ENCODE assay signal across 26 mouse cellular contexts in the genomic region with DNA sequence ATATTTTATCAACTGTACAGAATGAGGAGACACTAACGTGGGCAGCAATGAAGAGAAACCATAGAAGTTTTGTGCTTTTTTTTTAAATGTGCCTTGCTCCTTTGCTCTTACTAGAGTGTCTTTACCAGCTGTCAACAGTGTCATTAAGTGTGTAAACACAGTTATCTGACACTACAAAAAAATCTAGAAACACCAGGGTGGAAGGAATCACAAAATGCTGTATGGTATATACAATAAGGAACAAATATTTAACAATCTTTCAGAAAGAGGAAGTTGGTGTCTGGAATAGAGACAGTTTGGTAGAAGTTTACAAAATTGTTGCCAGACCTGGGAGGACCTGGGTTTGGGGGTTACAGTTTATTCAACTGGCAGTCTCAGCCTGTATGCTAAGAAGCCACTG. TPM values are rescaled to one million over a fixed set of nuclear protein-coding genes. Genes with fewer than 3 reads are reported as not detected.
DNase-seq lines count a peak whose midpoint lies in the region; ATAC-seq and TF ChIP-seq lines count a peak whose summit lies in the region.
"Had no signal": no experiment of that assay in that cellular context is flagged by ENCODE, and none has a peak within 500 bp of the region (broad histone marks: within the 10 kb centered on the region; RNA-seq: fewer than 3 reads in every experiment).

No protein-coding gene starts in this region.

- 89% methylated on average over 1 of the region's 1 CpGs for WGBS in hindbrain, embryonic 12.5 days

- peak; percentile 55 to 75 for TF ChIP-seq EP300 in MEL (IDR thresholded peaks at IDR 0.05; ENCODE audit: low read depth in 1 of 2, low read length in 2 of 2)

- peak; percentile 26; the same call in 1 of the 2 replicates for ATAC-seq in common myeloid progenitor, adult 5-6 weeks (replicated peaks; ENCODE audit: low read depth, poor library complexity, severe bottlenecking)
- ATAC-seq in hematopoietic stem cell, adult 5-6 weeks (replicated peaks in 1 of 2; ENCODE audit: insufficient read depth in 1 of 2, low FRiP score in 2 of 2, low TSS enrichment in 1 of 2, low read depth in 1 of 2, poor library complexity in 2 of 2, severe bottlenecking in 2 of 2), result 0 out of 4 replicates have a peak, but pooled peaks have one; percentile 24 to 27
- no peak for ATAC-seq in hindbrain, embryonic 12.5 days (ENCODE audit: low FRiP score)
- ATAC-seq in megakaryocyte, adult 5-6 weeks (ENCODE audit: poor library complexity, severe bottlenecking), result no peak
- ATAC-seq: activated CD4-positive, CD25-positive, alpha-beta regulatory T cell, adult 4 months; forebrain, embryonic 14.5 days; forebrain, embryonic 16.5 days; Patski had no signal

- DNase-seq in A20 (ENCODE audit: low read depth, low spot score) (peak; percentile 24), MEL (ENCODE audit: low read depth, low spot score) (peak; percentile 91)
- DNase-seq in urinary bladder, postnatal 36 days (ENCODE audit: low spot score in 2 of 2), result no peak
- no peak for DNase-seq in ovary, postnatal 14 days (ENCODE audit: low spot score)
- DNase-seq: adrenal gland, adult 8-10 months; adrenal gland, postnatal 14 days; adrenal gland, postnatal 36 days; cerebellum, adult 11-12 months; cerebellum, adult 2 months; cerebellum, adult 9-10 months; cerebellum, postnatal 10 days; cerebellum, postnatal 25 days; embryo, embryonic 11 days had no signal

- peak overlapping the region in 1 of 2 experiments; percentile 10; a peak in 1 of 4 replicates for H3K4me3 ChIP-seq in MEL (ENCODE audit: control insufficient read depth in 1 of 2, insufficient read depth in 1 of 2, low read depth in 2 of 2, low read length in 2 of 2)
- no peak overlapping the region for H3K4me3 ChIP-seq in hindbrain, embryonic 12.5 days
- H3K4me3 ChIP-seq: embryonic facial prominence, embryonic 13.5 days; embryonic facial prominence, embryonic 15.5 days; erythroblast, embryonic 14.5 days; forebrain, embryonic 10.5 days; forebrain, embryonic 12.5 days had no signal

- TF ChIP-seq RAD21 in MEL (IDR thresholded peaks at IDR 0.05; ENCODE audit: low read depth, low read length), result no peak

- H3K27me3 ChIP-seq in MEL (ENCODE audit: control insufficient read depth in 1 of 2, insufficient read depth in 2 of 2, low read length in 2 of 2), result no peaks in the 10 kb centered on the region
- no peaks in the 10 kb centered on the region for H3K27me3 ChIP-seq in hindbrain, embryonic 12.5 days
- H3K27me3 ChIP-seq: embryonic facial prominence, embryonic 13.5 days; embryonic facial prominence, embryonic 15.5 days; forebrain, embryonic 12.5 days; Patski had no signal

- H3K27ac ChIP-seq in MEL (ENCODE audit: control insufficient read depth, low read depth, low read length), result peak overlapping the region; percentile 26
- no peak overlapping the region for H3K27ac ChIP-seq in hindbrain, embryonic 12.5 days
- H3K27ac ChIP-seq: embryonic facial prominence, embryonic 13.5 days; embryonic facial prominence, embryonic 15.5 days; forebrain, embryonic 10.5 days; forebrain, embryonic 12.5 days had no signal

- no peak for TF ChIP-seq CTCF in MEL (IDR thresholded peaks at IDR 0.05 in 2 of 3, conservative IDR thresholded peaks at IDR 0.05 in 1 of 3; ENCODE audit: control insufficient read depth in 1 of 3, insufficient read depth in 1 of 3, low read depth in 2 of 3, low read length in 3 of 3, poor library complexity in 1 of 3, severe bottlenecking in 1 of 3)

- no peak for TF ChIP-seq POLR2A in MEL (IDR thresholded peaks at IDR 0.05; ENCODE audit: control insufficient read depth in 1 of 2, insufficient read depth in 1 of 2, low read depth in 1 of 2, low read length in 2 of 2, poor library complexity in 1 of 2)

- H3K36me3 ChIP-seq in MEL (ENCODE audit: control insufficient read depth in 1 of 2, insufficient read depth in 2 of 2, low read length in 2 of 2), result peaks cover 10 to 39% of the 10 kb centered on the region in 2 experiments; a peak in 3 of 4 replicates
- H3K36me3 ChIP-seq in hindbrain, embryonic 12.5 days, result 0 out of 2 replicates have a peak, but pooled peaks cover 2% of the 10 kb centered on the region
- H3K36me3 ChIP-seq: embryonic facial prominence, embryonic 15.5 days had no signal

- no peak overlapping the region for H3K4me2 ChIP-seq in hindbrain, embryonic 12.5 days (replicated peaks)
- H3K4me2 ChIP-seq: embryonic facial prominence, embryonic 13.5 days; embryonic facial prominence, embryonic 15.5 days; forebrain, embryonic 12.5 days had no signal

- H3K9me3 ChIP-seq in MEL (replicated peaks; ENCODE audit: insufficient read depth, low read length), result no peaks in the 10 kb centered on the region
- peaks cover 5% of the 10 kb centered on the region; the same call in 1 of the 2 replicates for H3K9me3 ChIP-seq in hindbrain, embryonic 12.5 days (replicated peaks)
- H3K9me3 ChIP-seq: embryonic facial prominence, embryonic 13.5 days; embryonic facial prominence, embryonic 15.5 days; forebrain, embryonic 12.5 days had no signal

- no peak overlapping the region for H3K9ac ChIP-seq in MEL (ENCODE audit: control insufficient read depth, low read depth, low read length, poor library complexity, severe bottlenecking)
- H3K9ac ChIP-seq in hindbrain, embryonic 12.5 days, result no peak overlapping the region
- H3K9ac ChIP-seq: embryonic facial prominence, embryonic 13.5 days; embryonic facial prominence, embryonic 15.5 days; forebrain, embryonic 12.5 days had no signal

- H3K4me1 ChIP-seq in MEL (ENCODE audit: control insufficient read depth in 1 of 2, insufficient read depth in 2 of 2, low read length in 2 of 2), result peaks cover 29 to 30% of the 10 kb centered on the region in 2 experiments
- H3K4me1 ChIP-seq in hindbrain, embryonic 12.5 days, result no peaks in the 10 kb centered on the region
- H3K4me1 ChIP-seq: embryonic facial prominence, embryonic 13.5 days; forebrain, embryonic 12.5 days had no signal

- peaks cover 17% of the 10 kb centered on the region for H3K79me2 ChIP-seq in MEL (ENCODE audit: control insufficient read depth, insufficient read depth, low read length, poor library complexity)

TF ChIP-seq in MEL, 35 proteins besides CTCF, POLR2A, EP300 and RAD21 (continues in another document):
- no peak for TF ChIP-seq MAZ (IDR thresholded peaks at IDR 0.05; ENCODE audit: low read depth, low read length)
- peak; percentile 81 for TF ChIP-seq RCOR1 (IDR thresholded peaks at IDR 0.05; ENCODE audit: low read depth, low read length)
- TF ChIP-seq MAFK (IDR thresholded peaks at IDR 0.05; ENCODE audit: borderline replicate concordance, low read depth, low read length), result no peak
- no peak for TF ChIP-seq E2F4 (IDR thresholded peaks at IDR 0.05; ENCODE audit: borderline replicate concordance, low read depth, low read length)
- TF ChIP-seq MXI1 (IDR thresholded peaks at IDR 0.05; ENCODE audit: low read depth, low read length), result peak; percentile 65
- TF ChIP-seq ZKSCAN1 (IDR thresholded peaks at IDR 0.05; ENCODE audit: low read depth, low read length), result no peak
- TF ChIP-seq UBTF (IDR thresholded peaks at IDR 0.05; ENCODE audit: borderline replicate concordance, insufficient read depth, low read depth, low read length), result no peak
- TF ChIP-seq SIN3A (IDR thresholded peaks at IDR 0.05; ENCODE audit: low read length), result peak; percentile 90
- no peak for TF ChIP-seq HCFC1 (IDR thresholded peaks at IDR 0.05; ENCODE audit: low read depth, low read length)
- TF ChIP-seq TCF12 (IDR thresholded peaks at IDR 0.05; ENCODE audit: low read depth, low read length), result no peak
- no peak for TF ChIP-seq TBP (IDR thresholded peaks at IDR 0.05; ENCODE audit: low read depth, low read length)
- TF ChIP-seq JUND (IDR thresholded peaks at IDR 0.05; ENCODE audit: low read depth, low read length), result no peak
- TF ChIP-seq CHD1 (IDR thresholded peaks at IDR 0.05; ENCODE audit: low read depth, low read length), result no peak
- TF ChIP-seq BHLHE40 (IDR thresholded peaks at IDR 0.05; ENCODE audit: borderline replicate concordance, low read depth, low read length), result no peak
- no peak for TF ChIP-seq ZMIZ1 (IDR thresholded peaks at IDR 0.05; ENCODE audit: low read depth, low read length)
- TF ChIP-seq CHD2 (IDR thresholded peaks at IDR 0.05; ENCODE audit: low read length), result no peak
- TF ChIP-seq TAL1 (IDR thresholded peaks at IDR 0.05; ENCODE audit: low read length), result no peak
- TF ChIP-seq NRF1 (IDR thresholded peaks at IDR 0.05; ENCODE audit: insufficient read depth, low read depth, low read length, poor library complexity, severe bottlenecking), result no peak
- TF ChIP-seq POLR2AphosphoS2 (IDR thresholded peaks at IDR 0.05; ENCODE audit: low read length), result no peak
- TF ChIP-seq ZC3H11A (IDR thresholded peaks at IDR 0.05; ENCODE audit: low read depth, low read length), result no peak

RNA-seq across cellular contexts. Expression of a gene that starts 1.9 kb away (rescaled TPM):
- total RNA-seq in MEL (2012; rRNA removed), result 10.5 and 12.1 TPM in 2 replicates
- polyA plus RNA-seq in MEL (2012; ENCODE audit: insufficient read depth in 1 of 2, insufficient read length in 2 of 2, low read depth in 1 of 2, low replicate concordance in 2 of 2, missing spikeins in 1 of 2), result 1 to 10 TPM in 1 of 2 experiments, not detected in 1; 7.6 TPM
- total RNA-seq in common myeloid progenitor, adult 5-6 weeks (2017), result 10.6 and 14.0 TPM in 2 replicates
- total RNA-seq in hematopoietic stem cell, adult 5-6 weeks (2017), result 11.5 and 14.2 TPM in 2 replicates
- polyA plus RNA-seq in hindbrain, embryonic 12.5 days (2016; fragmentation: Nextera tagmentation; extraction: Ambion mirVana), result 6.5 and 6.9 TPM in 2 replicates
- total RNA-seq in megakaryocyte, adult 5-6 weeks (2015), result 0.33 and 0.80 TPM in 2 replicates
- total RNA-seq in megakaryocyte, adult 5-6 weeks (2017), result 0.85 and 1.8 TPM in 2 replicates
- polyA plus RNA-seq: erythroblast, embryonic 14.5 days had no signal

RNA-seq across cellular contexts. Expression of a gene that starts 36.1 kb away (rescaled TPM):
- 58.6 and 67.8 TPM in 2 replicates for total RNA-seq in MEL (2012; rRNA removed)
- polyA plus RNA-seq in MEL (2012; ENCODE audit: insufficient read depth in 1 of 2, insufficient read length in 2 of 2, low read depth in 1 of 2, low replicate concordance in 2 of 2, missing spikeins in 1 of 2), result 100 to 1,000 TPM in 1 of 2 experiments, not detected in 1; 101 TPM
- 38.4 and 41.9 TPM in 2 replicates for total RNA-seq in common myeloid progenitor, adult 5-6 weeks (2017)
- 38.2 and 48.4 TPM in 2 replicates for total RNA-seq in hematopoietic stem cell, adult 5-6 weeks (2017)
- 10.5 and 11.5 TPM in 2 replicates for polyA plus RNA-seq in hindbrain, embryonic 12.5 days (2016; fragmentation: Nextera tagmentation; extraction: Ambion mirVana)
- 39.2 and 40.2 TPM in 2 replicates for total RNA-seq in megakaryocyte, adult 5-6 weeks (2015)
- total RNA-seq in megakaryocyte, adult 5-6 weeks (2017), result 33.4 and 34.6 TPM in 2 replicates

RNA-seq across cellular contexts. Expression of a gene that starts 45.9 kb away (rescaled TPM):
- total RNA-seq in MEL (2012; rRNA removed), result not detected in 2 replicates
- polyA plus RNA-seq in MEL (2012; ENCODE audit: insufficient read depth in 1 of 2, insufficient read length in 2 of 2, low read depth in 1 of 2, low replicate concordance in 2 of 2, missing spikeins in 1 of 2), result under 1 TPM in 1 of 2 experiments, not detected in 1; 0.13 TPM
- total RNA-seq in common myeloid progenitor, adult 5-6 weeks (2017), result 13.1 and 20.7 TPM in 2 replicates
- 10.6 and 21.5 TPM in 2 replicates for total RNA-seq in hematopoietic stem cell, adult 5-6 weeks (2017)
- 39.0 and 40.3 TPM in 2 replicates for polyA plus RNA-seq in hindbrain, embryonic 12.5 days (2016; fragmentation: Nextera tagmentation; extraction: Ambion mirVana)
- total RNA-seq in megakaryocyte, adult 5-6 weeks (2015), result 6.2 and 9.1 TPM in 2 replicates
- total RNA-seq in megakaryocyte, adult 5-6 weeks (2017), result 8.2 and 11.6 TPM in 2 replicates

Comparison
In these comparisons a context has a peak if more than half of its experiments do, and no peak if none do; other contexts are left out.
1. DNase-seq: peak in A20 (single experiment) and MEL (single experiment); none in urinary bladder, postnatal 36 days (0 of 2) and ovary, postnatal 14 days (single experiment).
2. ATAC-seq: peak in common myeloid progenitor, adult 5-6 weeks (single experiment) and hematopoietic stem cell, adult 5-6 weeks (2 of 2); none in hindbrain, embryonic 12.5 days (single experiment) and megakaryocyte, adult 5-6 weeks (single experiment).